Mouse (Mus musculus) liver, embryonic 14.5 days (tissue): ENCODE measurements at regions not wholly inside any gene's neighbourhood (a gene's known extent, or its start where the extent isn't known, plus 50 kb on each side); places are given as distances from the start of the nearest gene placed in this dataset.
A peak's percentile ranks its signal among the peaks of the same experiment; 100 is the strongest.

ENCODE experiments used
- CTCF ChIP-seq: IDR thresholded peaks from 2 replicates; pipeline ENCODE4 v1.5.1; 2016; ENCODE audit warnings: antibody characterized with exemption, low read depth, control low read depth
- EP300 ChIP-seq: IDR thresholded peaks from 2 replicates; pipeline ENCODE4 v1.6.1; 2016; ENCODE audit warnings: antibody characterized with exemption, low read depth

GRCm38 (mm10) chr11:84647104-84647503 lies 121.8 kb upstream of the Lhx1 start:
- TF ChIP-seq EP300 = no peak
- peak; percentile 11; the same call in 1 of the 2 replicates for TF ChIP-seq CTCF
